Mouse (Mus musculus): ENCODE data around the gene Kctd21. TPM values are rescaled to one million over a fixed set of nuclear protein-coding genes. Genes with fewer than 3 reads are reported as not detected.

The Kctd21 gene
- polyA plus RNA-seq, 1 experiment: 3.0 TPM

DNA sequence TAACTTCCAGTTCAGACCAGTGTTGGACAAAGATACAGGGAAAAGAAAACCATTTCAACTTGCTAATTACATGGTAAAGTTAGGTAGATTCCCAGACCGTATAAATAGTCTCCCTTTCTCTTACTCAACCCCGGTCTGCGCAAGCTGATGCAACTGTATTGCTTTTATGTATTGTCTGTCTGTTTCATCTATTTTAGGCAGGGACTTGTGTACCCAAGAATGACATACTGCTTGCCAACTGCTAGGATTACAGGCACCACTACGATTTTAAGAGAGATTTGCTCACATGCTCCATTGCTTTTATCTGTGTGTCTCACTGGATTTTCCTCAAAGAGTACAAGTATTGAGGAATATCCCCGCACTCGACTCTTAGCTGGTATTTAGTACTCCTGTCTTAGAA lies 66.8 kb downstream of the Kctd21 start:
- Histone ChIP-seq H3K27ac (ENCODE audit: insufficient read depth, low read length) (no peak overlapping the region), H3K4me3 (ENCODE audit: low read depth, low read length) (no peak overlapping the region), H3K9me3 (replicated peaks; ENCODE audit: control insufficient read depth, insufficient read depth, low read length, poor library complexity, severe bottlenecking) (no peaks in the 10 kb centered on the region; the same call in 1 of the 2 replicates), H3K9ac (ENCODE audit: low read depth, poor library complexity, severe bottlenecking) (no peak overlapping the region), H3K36me3 (ENCODE audit: control insufficient read depth, insufficient read depth, low read length, poor library complexity, severe bottlenecking) (no peaks in the 10 kb centered on the region), H3K27me3 (ENCODE audit: control insufficient read depth, insufficient read depth, low read length, poor library complexity, severe bottlenecking) (no peaks in the 10 kb centered on the region), H3K4me1 (ENCODE audit: control insufficient read depth, insufficient read depth, low read length) (no peaks in the 10 kb centered on the region)
- TF ChIP-seq POLR2A (IDR thresholded peaks at IDR 0.05; ENCODE audit: insufficient read depth, low read length) (no peak), EP300 (IDR thresholded peaks at IDR 0.05; ENCODE audit: insufficient read depth, low read depth, low read length) (no peak), CTCF (IDR thresholded peaks at IDR 0.05; ENCODE audit: low read depth, low read length) (no peak)

Other genes with a start within 250 kb of the Kctd21 start
- gene Usp35, start 307 bp upstream of the Kctd21 start, polyA plus RNA-seq (2011; ENCODE audit: insufficient read depth, insufficient read length, low read depth, missing spikeins): 9.1 and 9.6 TPM in 2 replicates
- gene Alg8, start 39.3 kb downstream of the Kctd21 start, polyA plus RNA-seq (2011; ENCODE audit: insufficient read depth, insufficient read length, low read depth, missing spikeins): 58.5 and 59.6 TPM in 2 replicates
- gene Ndufc2, start 67.7 kb downstream of the Kctd21 start, polyA plus RNA-seq (2011; ENCODE audit: insufficient read depth, insufficient read length, low read depth, missing spikeins): 159 and 161 TPM in 2 replicates
- gene Thrsp, start 85.4 kb downstream of the Kctd21 start, polyA plus RNA-seq (2011; ENCODE audit: insufficient read depth, insufficient read length, low read depth, missing spikeins): not detected in 2 replicates
- not detected in 2 replicates for gene Kctd14, start 119.0 kb downstream of the Kctd21 start, polyA plus RNA-seq (2011; ENCODE audit: insufficient read depth, insufficient read length, low read depth, missing spikeins)
- 59.2 and 64.2 TPM in 2 replicates for gene Ints4, start 148.6 kb downstream of the Kctd21 start, polyA plus RNA-seq (2011; ENCODE audit: insufficient read depth, insufficient read length, low read depth, missing spikeins)
- gene Aamdc, start 247.2 kb downstream of the Kctd21 start, polyA plus RNA-seq (2011; ENCODE audit: insufficient read depth, insufficient read length, low read depth, missing spikeins): 23.8 and 25.2 TPM in 2 replicates
- gene Rsf1, start 247.6 kb downstream of the Kctd21 start, polyA plus RNA-seq (2011; ENCODE audit: insufficient read depth, insufficient read length, low read depth, missing spikeins): 57.3 and 66.4 TPM in 2 replicates